Mouse (Mus musculus) cortical plate, adult 2 months (tissue): ENCODE results near the gene Ttc37.

Experiments
- CTCF ChIP-seq: fragments of 200-500 bp; IDR thresholded peaks from 2 replicates; pipeline ENCODE4 v1.5.1; 2011; ENCODE audit warnings: mild to moderate bottlenecking, control low read depth, low read length; ENCODE audit not compliant: insufficient read depth; ENCODE audit errors: extremely low read depth
- POLR2A ChIP-seq: fragments of 200-500 bp; IDR thresholded peaks from 2 replicates; pipeline ENCODE4 v1.6.1; 2011; ENCODE audit warnings: mild to moderate bottlenecking, low read length, control low read depth; ENCODE audit not compliant: insufficient read depth; ENCODE audit errors: extremely low read depth

- TF ChIP-seq CTCF (no peak), POLR2A (no peak)
Observed at GRCm38 (mm10) chr13:76187651-76188050, 89.1 kb downstream of the Ttc37 start.
